Mouse (Mus musculus) lung, postnatal 0 days (tissue): ENCODE results near the gene Edaradd. TPM values are rescaled to one million over a fixed set of nuclear protein-coding genes. Genes with fewer than 3 reads are reported as not detected.

Source experiments
- ATAC-seq: fragments of 200-750 bp; cut with Nextera tagmentation; 2 replicates; pipeline ENCODE4 v1.8.0; 2017; ENCODE audit warnings: moderate library complexity
- DNase-seq: peaks from one replicate; pipeline ENCODE4 v3.0.0-alpha.2; 2016; ENCODE audit warnings: low spot score
- H3K27ac ChIP-seq: fragments of 300-500 bp; sonication (generic); 2 replicates; pipeline ENCODE4 v1.5.1; 2014; ENCODE audit warnings: antibody characterized with exemption, mild to moderate bottlenecking, low read length, mixed read lengths
- H3K27me3 ChIP-seq: fragments of 300-500 bp; sonication (generic); replicated peaks from 2 replicates; pipeline ENCODE4 v1.6.1; 2014; ENCODE audit warnings: low read length, mixed read lengths; ENCODE audit not compliant: insufficient read depth
- H3K36me3 ChIP-seq: fragments of 300-500 bp; sonication (generic); 2 replicates; pipeline ENCODE4 v1.6.1; 2014; ENCODE audit warnings: low read length, mixed read lengths; ENCODE audit not compliant: insufficient read depth
- H3K4me1 ChIP-seq: fragments of 300-500 bp; sonication (generic); 2 replicates; pipeline ENCODE4 v1.6.1; 2014; ENCODE audit warnings: antibody characterized with exemption, low read depth, low read length, mixed read lengths; ENCODE audit not compliant: insufficient read depth
- H3K4me2 ChIP-seq: fragments of 300-500 bp; sonication (generic); replicated peaks from 2 replicates; pipeline ENCODE4 v1.6.1; 2014; ENCODE audit warnings: low read depth, mild to moderate bottlenecking, low read length, moderate library complexity, mixed read lengths
- H3K4me3 ChIP-seq: fragments of 300-500 bp; sonication (generic); 2 replicates; pipeline ENCODE4 v1.5.1; 2014; ENCODE audit warnings: low read depth, low read length
- H3K9ac ChIP-seq: fragments of 300-500 bp; sonication (generic); replicated peaks from 2 replicates; pipeline ENCODE4 v1.6.1; 2014; ENCODE audit warnings: low read depth, mild to moderate bottlenecking
- H3K9me3 ChIP-seq: fragments of 300-500 bp; sonication (generic); 2 replicates; pipeline ENCODE4 v1.6.1; 2016; ENCODE audit warnings: low read length, mixed read lengths
- CTCF ChIP-seq: IDR thresholded peaks from 2 replicates; pipeline ENCODE4 v1.5.1; 2016; ENCODE audit warnings: antibody characterized with exemption, mild to moderate bottlenecking
- EP300 ChIP-seq: IDR thresholded peaks from 2 replicates; pipeline ENCODE4 v1.6.1; 2016; ENCODE audit warnings: antibody characterized with exemption, mild to moderate bottlenecking, control low read depth
- WGBS: fragments of 180-500 bp; shearing (Covaris S2); extraction: QIAGEN DNeasy Blood & Tissue Kit; methylation state at CpG from one replicate; pipeline ENCODE4 v1.1.7; 2014; 5-methylcytosine and 5-hydroxymethylcytosine counted together
- polyA plus RNA-seq: library from polyadenylated mRNA; unstranded; fragments of >200 nt; fragmentation: Nextera tagmentation; extraction: Ambion mirVana; gene quantifications from 2 replicates; pipeline ENCODE4 v1.2.1, GENCODE M21; 2015

Edaradd gene
- polyA plus RNA-seq, 1 experiment from 2014 or later: 0.23 TPM

DNA sequence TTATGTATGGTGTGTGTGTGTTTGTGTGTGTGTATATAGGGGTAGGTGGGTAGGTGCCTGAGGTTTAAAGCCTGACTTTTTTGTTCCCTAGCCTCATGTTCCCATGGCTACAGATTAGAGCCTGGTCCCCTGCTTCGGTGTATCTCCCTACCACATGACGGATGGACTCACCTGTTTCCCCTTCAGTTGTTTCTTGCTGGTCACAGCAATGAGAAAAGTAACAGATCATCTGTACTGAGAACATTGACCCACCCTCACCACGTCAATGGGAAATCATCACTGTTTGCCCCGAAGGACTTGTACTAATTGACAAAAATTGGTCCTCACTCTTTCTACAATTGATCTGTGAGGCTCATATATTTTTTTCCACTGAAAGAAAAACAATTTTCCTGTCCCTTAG, 42.0 kb upstream of the Edaradd start:
- 67% methylated on average over 4 of the region's 4 CpGs for WGBS
- Histone ChIP-seq H3K9me3 (no peaks in the 10 kb centered on the region), H3K4me2 (no peak overlapping the region), H3K27me3 (no peaks in the 10 kb centered on the region), H3K27ac (no peak overlapping the region), H3K9ac (no peak overlapping the region), H3K36me3 (no peaks in the 10 kb centered on the region), H3K4me1 (0 out of 2 replicates have a peak, but pooled peaks cover 2% of the 10 kb centered on the region), H3K4me3 (no peak overlapping the region)
- DNase-seq: no peak
- ATAC-seq: no peak
- TF ChIP-seq EP300 (no peak), CTCF (no peak)

DNA sequence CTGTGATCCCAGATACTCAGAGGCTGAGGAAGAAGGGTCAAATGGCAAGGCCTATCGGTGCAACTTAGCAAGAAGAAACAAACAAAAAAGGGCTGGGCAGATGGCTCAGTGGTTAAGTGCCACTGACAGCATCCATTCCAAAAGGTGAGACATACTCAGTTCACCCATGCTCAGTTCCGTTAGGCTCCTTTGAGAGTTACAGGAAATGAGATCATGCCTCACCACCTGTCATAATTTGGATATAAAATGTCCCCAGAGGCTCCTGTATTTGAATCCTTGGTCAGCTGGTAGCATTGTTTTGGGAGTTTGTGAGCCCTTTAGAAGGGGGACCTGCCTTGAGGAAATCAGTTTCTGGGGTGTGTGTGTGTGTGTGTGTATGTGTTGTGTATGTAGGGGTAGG, 41.5 kb upstream of the Edaradd start:
- Histone ChIP-seq H3K36me3 (no peaks in the 10 kb centered on the region), H3K4me3 (no peak overlapping the region), H3K9ac (no peak overlapping the region), H3K27me3 (no peaks in the 10 kb centered on the region), H3K4me2 (no peak overlapping the region), H3K9me3 (no peaks in the 10 kb centered on the region), H3K27ac (no peak overlapping the region), H3K4me1 (0 out of 2 replicates have a peak, but pooled peaks cover 2% of the 10 kb centered on the region)
- DNase-seq: no peak
- TF ChIP-seq EP300 (no peak), CTCF (no peak)
- 41% methylated on average over 2 of the region's 2 CpGs for WGBS
- no peak for ATAC-seq

DNA sequence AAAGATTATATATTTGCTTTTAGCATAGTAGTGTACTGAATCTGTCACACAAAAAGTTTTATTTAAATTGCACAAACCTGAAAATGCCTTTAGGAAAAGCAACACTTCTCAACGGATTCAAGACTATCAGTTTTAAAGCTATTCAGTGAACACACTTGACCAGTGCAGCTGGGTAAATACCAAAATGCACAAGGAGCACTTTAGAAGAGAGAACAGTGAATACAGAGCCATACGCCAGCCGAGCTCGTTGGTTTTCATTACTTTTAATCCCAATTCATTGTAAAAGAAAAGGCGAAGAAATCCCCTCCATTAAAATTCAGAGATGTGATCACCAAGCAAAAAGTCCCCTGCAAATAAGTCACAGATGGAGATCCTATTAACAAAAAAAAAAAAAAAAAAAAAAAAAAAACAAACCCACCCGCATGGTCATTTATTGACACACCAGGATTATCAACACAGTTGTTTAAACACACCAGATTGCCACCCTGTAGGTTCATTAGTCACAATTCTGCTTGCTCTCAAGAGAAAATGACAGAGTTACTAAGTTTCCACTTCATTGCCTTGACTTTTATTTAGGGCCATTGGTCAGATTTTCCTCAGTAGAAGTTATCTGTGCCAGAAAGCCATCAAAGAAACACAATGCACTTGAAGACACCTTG, 39.4 kb upstream of the Edaradd start:
- no peak for TF ChIP-seq EP300
- no peak for TF ChIP-seq CTCF
- 55% methylated on average over 6 of the region's 6 CpGs for whole genome bisulfite sequencing
- no peaks in the 10 kb centered on the region for H3K27me3 ChIP-seq
- ATAC-seq (no peak), DNase-seq (peak; percentile 11)
- no peak overlapping the region for H3K9ac ChIP-seq
- H3K4me2 ChIP-seq: no peak overlapping the region
- H3K4me3 ChIP-seq: no peak overlapping the region
- H3K36me3 ChIP-seq: no peaks in the 10 kb centered on the region
- H3K9me3 ChIP-seq: no peaks in the 10 kb centered on the region
- no peak overlapping the region for H3K27ac ChIP-seq
- H3K4me1 ChIP-seq: no peaks in the 10 kb centered on the region

DNA sequence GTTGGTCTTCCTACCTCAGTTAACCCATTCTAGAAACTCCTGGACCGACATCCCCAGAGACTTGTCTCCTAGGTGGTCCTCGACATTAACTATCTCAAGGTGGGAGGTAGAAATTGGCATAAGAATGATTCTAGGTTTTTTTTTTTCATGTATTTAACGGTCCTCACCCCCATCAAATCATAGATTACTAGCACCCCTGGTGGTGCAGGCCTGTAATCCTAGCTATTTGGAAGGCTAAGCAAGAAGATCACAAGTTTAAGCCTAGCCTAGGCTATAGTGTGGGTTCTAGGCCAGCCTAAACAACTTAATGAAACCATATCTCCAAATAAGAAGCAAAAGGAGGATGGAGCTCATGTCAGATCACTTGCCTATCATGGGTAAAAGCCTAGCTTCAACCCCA, 38.8 kb upstream of the Edaradd start:
- 53% methylated on average over 3 of the region's 3 CpGs for WGBS
- Histone ChIP-seq H3K9me3 (no peaks in the 10 kb centered on the region), H3K4me3 (no peak overlapping the region), H3K4me1 (no peaks in the 10 kb centered on the region), H3K36me3 (no peaks in the 10 kb centered on the region), H3K27ac (no peak overlapping the region), H3K27me3 (no peaks in the 10 kb centered on the region), H3K9ac (no peak overlapping the region), H3K4me2 (no peak overlapping the region)
- ATAC-seq (no peak), DNase-seq (no peak)
- TF ChIP-seq CTCF (no peak), EP300 (no peak)

DNA sequence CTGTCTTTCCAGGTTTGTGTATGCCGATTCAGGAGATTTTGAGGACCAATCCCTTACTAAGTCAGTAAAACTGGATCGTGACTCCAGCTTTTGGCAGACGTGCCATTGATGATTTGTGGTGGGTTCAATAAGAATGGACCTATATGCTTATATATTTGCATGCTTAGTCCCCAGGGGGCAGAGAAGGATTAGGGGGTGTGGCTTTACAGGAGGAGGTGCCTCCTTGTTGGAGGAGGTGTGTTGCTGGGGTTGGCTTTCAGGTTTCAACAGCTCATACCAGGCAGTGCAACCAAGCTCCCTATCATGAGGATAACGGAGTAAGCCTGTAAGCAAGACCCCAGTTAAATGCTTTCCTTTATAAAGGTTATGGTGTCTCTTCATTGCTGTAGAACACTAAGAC, 34.0 kb upstream of the Edaradd start:
- H3K4me3 ChIP-seq: no peak overlapping the region
- H3K36me3 ChIP-seq: no peaks in the 10 kb centered on the region
- no peak for DNase-seq
- no peak overlapping the region for H3K4me2 ChIP-seq
- WGBS: 58% methylated on average over 4 of the region's 4 CpGs
- H3K27ac ChIP-seq: no peak overlapping the region
- TF ChIP-seq EP300 (no peak), CTCF (no peak)
- H3K9me3 ChIP-seq: no peaks in the 10 kb centered on the region
- no peak for ATAC-seq
- no peaks in the 10 kb centered on the region for H3K27me3 ChIP-seq
- no peak overlapping the region for H3K9ac ChIP-seq
- no peaks in the 10 kb centered on the region for H3K4me1 ChIP-seq

DNA sequence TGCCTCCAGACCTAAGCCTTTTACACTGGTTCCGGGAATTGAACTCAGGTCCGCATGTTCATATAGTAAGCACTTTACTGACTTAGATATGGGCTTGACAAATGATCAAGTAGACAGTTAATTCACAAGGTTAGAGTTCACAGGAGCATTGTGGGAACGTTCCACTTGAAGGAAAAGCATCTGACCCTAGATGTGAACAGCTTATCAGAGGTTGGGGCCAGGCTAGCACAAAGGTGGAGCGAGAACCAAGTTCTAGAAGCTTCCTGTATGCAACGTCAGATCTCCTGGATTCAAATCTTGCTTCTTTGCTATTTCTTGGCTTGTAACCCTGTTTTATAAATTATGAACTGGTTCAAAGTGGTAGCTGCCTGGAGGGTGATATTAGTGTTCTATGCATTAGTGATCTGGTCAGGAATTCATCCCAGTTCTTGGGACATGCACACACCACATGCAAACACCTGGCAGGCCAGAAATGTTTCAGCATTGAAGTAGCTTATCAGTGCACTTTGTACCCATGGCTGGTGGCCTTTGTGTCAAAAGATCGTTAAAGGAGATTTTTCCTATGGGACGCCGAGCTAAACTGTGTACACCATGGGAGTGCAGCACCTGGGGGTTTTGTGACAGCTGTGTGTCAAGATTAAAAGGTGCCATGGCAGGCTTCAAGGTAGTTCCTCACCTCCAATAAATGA, 23.8 kb upstream of the Edaradd start:
- no peak overlapping the region for H3K4me2 ChIP-seq
- no peak overlapping the region for H3K27ac ChIP-seq
- no peak overlapping the region for H3K4me3 ChIP-seq
- H3K27me3 ChIP-seq: no peaks in the 10 kb centered on the region
- no peak overlapping the region for H3K9ac ChIP-seq
- TF ChIP-seq CTCF: no peak
- TF ChIP-seq EP300: no peak
- ATAC-seq: no peak
- H3K4me1 ChIP-seq: 0 out of 2 replicates have a peak, but pooled peaks cover 6% of the 10 kb centered on the region
- WGBS: 66% methylated on average over 8 of the region's 8 CpGs
- no peak for DNase-seq
- no peaks in the 10 kb centered on the region for H3K9me3 ChIP-seq
- no peaks in the 10 kb centered on the region for H3K36me3 ChIP-seq
